Mouse (Mus musculus) forebrain, embryonic 11.5 days (tissue): Measurements from ENCODE around the gene Gm14137. TPM values are rescaled to one million over a fixed set of nuclear protein-coding genes. Genes with fewer than 3 reads are reported as not detected.
A peak's percentile ranks its signal among the peaks of the same experiment; 100 is the strongest.

Source experiments
- ATAC-seq: fragments of 200-750 bp; cut with Nextera tagmentation; replicated peaks from 2 replicates; pipeline ENCODE4 v1.8.0; 2017; ENCODE audit warnings: moderate TSS enrichment; ENCODE audit not compliant: low FRiP score
- DNase-seq: peaks from one replicate; pipeline ENCODE4 v3.0.0-alpha.2; 2017; ENCODE audit warnings: low spot score
- H3K27ac ChIP-seq: fragments of 300-500 bp; sonication (generic); 2 replicates; pipeline ENCODE4 v1.5.1; 2014; ENCODE audit warnings: low read depth, low read length
- H3K27me3 ChIP-seq: fragments of 300-500 bp; sonication (generic); 2 replicates; pipeline ENCODE4 v1.6.1; 2014; ENCODE audit warnings: mild to moderate bottlenecking, low read length, mixed read lengths; ENCODE audit not compliant: control insufficient read depth, insufficient read depth
- H3K36me3 ChIP-seq: fragments of 300-500 bp; sonication (generic); 2 replicates; pipeline ENCODE4 v1.6.1; 2014; ENCODE audit warnings: mild to moderate bottlenecking, low read length, moderate library complexity, mixed read lengths; ENCODE audit not compliant: control insufficient read depth, insufficient read depth
- H3K4me1 ChIP-seq: fragments of 300-500 bp; sonication (generic); replicated peaks from 2 replicates; pipeline ENCODE4 v1.6.1; 2014; ENCODE audit warnings: low read length, mixed read lengths; ENCODE audit not compliant: control insufficient read depth, insufficient read depth
- H3K4me2 ChIP-seq: fragments of 300-500 bp; sonication (generic); 2 replicates; pipeline ENCODE4 v1.6.1; 2014; ENCODE audit warnings: low read depth, mild to moderate bottlenecking, low read length, moderate library complexity, mixed read lengths; ENCODE audit not compliant: severe bottlenecking
- H3K4me3 ChIP-seq: fragments of 300-500 bp; sonication (generic); 2 replicates; pipeline ENCODE4 v1.5.1; 2014; ENCODE audit warnings: low read depth, low read length
- H3K9ac ChIP-seq: fragments of 300-500 bp; sonication (generic); 2 replicates; pipeline ENCODE4 v1.6.1; 2014; ENCODE audit warnings: low read length
- H3K9me3 ChIP-seq: fragments of 300-500 bp; sonication (generic); 2 replicates; pipeline ENCODE4 v1.6.1; 2016; ENCODE audit warnings: low read length, mixed read lengths; ENCODE audit not compliant: control insufficient read depth
- WGBS: fragments of 180-500 bp; shearing (Covaris S2); extraction: QIAGEN DNeasy Blood & Tissue Kit; methylation state at CpG from one replicate; pipeline ENCODE4 v1.1.7; 2014; 5-methylcytosine and 5-hydroxymethylcytosine counted together
- polyA plus RNA-seq: library from polyadenylated mRNA; unstranded; fragments of >200 nt; fragmentation: Nextera tagmentation; extraction: Ambion mirVana; gene quantifications from 2 replicates; pipeline ENCODE4 v1.2.1, GENCODE M21; 2014

Gene Gm14137
- polyA plus RNA-seq, 1 experiment from 2014 or later = 0.29 TPM

GRCm38 (mm10) chr2:119155388-119155787, 18.9 kb upstream of the Gm14137 start:
- no peaks in the 10 kb centered on the region for H3K27me3 ChIP-seq
- ATAC-seq = no peak
- peaks cover 13% of the 10 kb centered on the region; the same call in 1 of the 2 replicates for H3K4me1 ChIP-seq
- 86% methylated on average over 9 of the region's 9 CpGs for WGBS
- H3K27ac ChIP-seq = no peak overlapping the region
- H3K36me3 ChIP-seq = no peaks in the 10 kb centered on the region; the same call in 1 of the 2 replicates
- peak overlapping the region; percentile 77 for H3K4me2 ChIP-seq
- no peak overlapping the region for H3K4me3 ChIP-seq
- DNase-seq = no peak
- peak overlapping the region; percentile 90 for H3K9ac ChIP-seq
- no peaks in the 10 kb centered on the region for H3K9me3 ChIP-seq

DNA sequence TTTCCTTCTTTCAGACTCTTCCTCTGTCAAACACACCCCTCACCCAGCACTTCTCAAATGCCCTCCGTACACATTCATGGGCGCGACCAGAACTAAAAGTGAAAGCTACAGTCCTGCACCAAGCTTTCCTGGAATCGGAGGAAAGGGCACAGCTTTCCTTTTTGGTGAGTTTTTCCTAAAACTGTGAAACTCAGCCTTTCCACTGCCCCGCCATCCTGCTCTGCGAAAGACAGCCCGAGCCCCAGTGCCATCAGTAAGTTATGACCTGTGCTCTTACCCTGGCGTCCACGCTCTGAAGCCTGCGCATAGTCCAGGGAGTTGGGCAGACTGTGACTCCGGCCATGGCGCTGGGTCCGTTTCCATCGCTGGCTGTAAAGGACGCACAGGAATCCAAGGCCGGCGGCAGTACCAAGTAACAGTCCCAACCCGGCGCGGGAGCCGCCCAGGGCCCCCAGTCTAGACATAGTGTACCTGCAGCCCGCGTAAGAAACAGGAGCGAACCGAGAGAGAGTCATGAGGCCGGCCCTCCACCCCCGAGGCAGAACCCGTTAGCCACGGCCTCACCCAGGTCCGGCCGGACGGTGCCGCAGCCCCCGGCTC, 18.1 kb upstream of the Gm14137 start:
- Histone ChIP-seq H3K9ac (peak overlapping the region; percentile 90), H3K27ac (no peak overlapping the region), H3K36me3 (no peaks in the 10 kb centered on the region; the same call in 1 of the 2 replicates), H3K9me3 (no peaks in the 10 kb centered on the region), H3K27me3 (no peaks in the 10 kb centered on the region), H3K4me2 (peak overlapping the region; percentile 77), H3K4me3 (peak overlapping the region; percentile 98), H3K4me1 (peaks cover 14% of the 10 kb centered on the region; the same call in 1 of the 2 replicates)
- WGBS = 7% methylated on average over 34 of the region's 34 CpGs
- ATAC-seq = 0 out of 2 replicates have a peak, but pooled peaks have one; percentile 6
- DNase-seq = peak; percentile 59

GRCm38 (mm10) chr2:119156681-119157572, 17.4 kb upstream of the Gm14137 start, which contains the start of gene Rmdn3:
TSS of gene Rmdn3 (minus strand) at chr2:119157034.
- Histone ChIP-seq H3K27me3 (no peaks in the 10 kb centered on the region), H3K9ac (peak within 1 kb of the TSS; percentile 90), H3K4me2 (peak within 1 kb of the TSS; percentile 77), H3K4me1 (peaks cover 15% of the 10 kb centered on the region; the same call in 1 of the 2 replicates), H3K27ac (peak within 1 kb of the TSS; percentile 47; the same call in 1 of the 2 replicates), H3K36me3 (no peaks in the 10 kb centered on the region; the same call in 1 of the 2 replicates), H3K4me3 (peak within 1 kb of the TSS; percentile 98), H3K9me3 (no peaks in the 10 kb centered on the region)
- peak; percentile 96 for DNase-seq
- WGBS = under 1% methylated on average over 50 of the region's 57 CpGs
- ATAC-seq = peak; percentile 90

DNA sequence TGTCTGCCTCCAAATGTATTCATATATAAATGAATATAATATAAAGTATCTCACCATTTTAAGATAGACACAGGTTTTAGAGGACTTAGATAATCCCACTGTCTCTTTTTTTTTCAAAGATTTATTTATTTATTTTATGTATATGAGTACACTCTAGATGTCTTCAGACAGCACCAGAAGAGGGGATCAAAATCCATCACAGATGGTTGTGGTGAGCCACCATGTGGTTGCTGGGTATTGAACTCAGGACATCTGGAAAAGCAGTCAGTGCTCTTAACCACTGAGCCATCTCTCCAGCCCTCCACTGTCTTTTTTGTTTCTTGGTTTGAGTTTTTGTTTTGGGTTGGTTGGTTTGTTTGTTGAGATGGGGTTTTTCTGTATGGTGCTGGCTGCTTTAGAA, 16.5 kb upstream of the Gm14137 start:
- Histone ChIP-seq H3K9me3 (no peaks in the 10 kb centered on the region), H3K9ac (no peak overlapping the region), H3K4me1 (peaks cover 15% of the 10 kb centered on the region; the same call in 1 of the 2 replicates), H3K36me3 (no peaks in the 10 kb centered on the region), H3K27me3 (no peaks in the 10 kb centered on the region), H3K4me2 (no peak overlapping the region), H3K4me3 (no peak overlapping the region), H3K27ac (no peak overlapping the region)
- no peak for ATAC-seq
- no peak for DNase-seq

- no peak overlapping the region for H3K4me2 ChIP-seq
- H3K36me3 ChIP-seq = no peaks in the 10 kb centered on the region
- 26% methylated on average over 2 of the region's 2 CpGs for WGBS
- no peak overlapping the region for H3K9ac ChIP-seq
- H3K27ac ChIP-seq = no peak overlapping the region
- no peak for DNase-seq
- H3K4me3 ChIP-seq = no peak overlapping the region
- H3K4me1 ChIP-seq = 0 out of 2 replicates have a peak, but pooled peaks cover 6% of the 10 kb centered on the region
- H3K9me3 ChIP-seq = no peaks in the 10 kb centered on the region
- H3K27me3 ChIP-seq = peaks cover 5% of the 10 kb centered on the region; the same call in 1 of the 2 replicates
- ATAC-seq = no peak
Measured at GRCm38 (mm10) chr2:119161247-119161646, 13.1 kb upstream of the Gm14137 start.

GRCm38 (mm10) chr2:119163135-119163534, 11.2 kb upstream of the Gm14137 start:
- no peak overlapping the region for H3K4me2 ChIP-seq
- no peak overlapping the region for H3K27ac ChIP-seq
- 77% methylated on average over 3 of the region's 3 CpGs for WGBS
- no peak overlapping the region for H3K9ac ChIP-seq
- H3K36me3 ChIP-seq = no peaks in the 10 kb centered on the region
- ATAC-seq = no peak
- H3K27me3 ChIP-seq = peaks cover 19% of the 10 kb centered on the region
- H3K9me3 ChIP-seq = no peaks in the 10 kb centered on the region
- peaks cover 14% of the 10 kb centered on the region; the same call in 1 of the 2 replicates for H3K4me1 ChIP-seq
- DNase-seq = no peak
- no peak overlapping the region for H3K4me3 ChIP-seq

DNA sequence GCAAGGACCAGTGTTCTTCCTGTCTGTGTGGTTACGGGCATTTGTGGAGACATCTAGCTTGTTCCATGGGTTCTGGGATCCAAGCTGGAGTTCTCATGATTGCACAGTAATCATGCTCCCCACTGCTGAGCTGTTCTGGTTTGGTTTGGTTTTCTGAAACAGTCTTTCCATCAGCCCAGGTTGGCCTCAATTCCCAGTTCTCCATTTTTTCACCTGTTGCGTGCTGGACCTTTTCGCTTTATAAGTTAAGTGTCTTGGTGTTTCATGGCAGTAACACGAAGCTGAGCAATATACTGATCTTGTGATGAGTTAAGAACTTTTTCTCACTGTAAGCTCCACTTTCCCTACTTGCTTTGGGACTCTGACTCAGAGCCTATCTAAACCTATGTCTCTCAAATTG, 10.3 kb upstream of the Gm14137 start:
- no peak for DNase-seq
- Histone ChIP-seq H3K4me1 (peaks cover 14% of the 10 kb centered on the region; the same call in 1 of the 2 replicates), H3K4me3 (no peak overlapping the region), H3K36me3 (no peaks in the 10 kb centered on the region), H3K9ac (no peak overlapping the region), H3K27me3 (peaks cover 20% of the 10 kb centered on the region), H3K9me3 (no peaks in the 10 kb centered on the region), H3K27ac (no peak overlapping the region), H3K4me2 (no peak overlapping the region)
- no peak for ATAC-seq
- WGBS = 85% methylated on average over 4 of the region's 4 CpGs

- Histone ChIP-seq H3K4me2 (no peak overlapping the region), H3K27ac (no peak overlapping the region), H3K36me3 (no peaks in the 10 kb centered on the region), H3K9me3 (no peaks in the 10 kb centered on the region), H3K4me1 (peaks cover 14% of the 10 kb centered on the region; the same call in 1 of the 2 replicates), H3K27me3 (peaks cover 20% of the 10 kb centered on the region), H3K4me3 (no peak overlapping the region), H3K9ac (no peak overlapping the region)
- ATAC-seq (no peak), DNase-seq (no peak)
Measured at GRCm38 (mm10) chr2:119165401-119165800, 8.9 kb upstream of the Gm14137 start.
